Mouse (Mus musculus): ENCODE measurements at regions not wholly inside any gene's neighbourhood (a gene's known extent, or its start where the extent isn't known, plus 50 kb on each side); places are given as distances from the start of the nearest gene placed in this dataset.

DNA sequence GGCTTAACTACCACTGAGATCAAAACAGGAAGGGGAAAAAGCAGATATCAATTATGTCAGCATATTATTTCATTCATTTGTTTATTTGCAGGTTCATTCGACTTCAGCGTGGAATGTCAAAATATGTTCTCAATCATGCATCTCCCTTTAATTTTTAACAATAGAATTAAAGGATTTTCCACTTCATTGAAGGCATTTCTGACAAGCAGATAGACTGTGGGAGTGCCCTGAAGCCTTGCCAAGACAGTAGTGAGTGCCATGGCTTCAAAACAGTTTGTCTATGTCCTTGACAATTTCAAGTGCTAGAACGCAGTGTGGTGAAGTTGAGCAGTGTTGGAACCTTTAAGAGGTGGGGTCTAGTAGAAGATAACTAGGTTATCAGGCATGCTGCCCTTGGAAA lies 412.4 kb upstream of the 4930412O13Rik start:
- Histone ChIP-seq H3K27ac (ENCODE audit: low read depth, low read length) (no peak overlapping the region), H3K4me1 (replicated peaks; ENCODE audit: control insufficient read depth, insufficient read depth, low read length) (no peaks in the 10 kb centered on the region), H3K4me3 (ENCODE audit: low read depth, low read length) (no peak overlapping the region), H3K36me3 (ENCODE audit: control insufficient read depth, insufficient read depth, low read length) (no peaks in the 10 kb centered on the region), H3K9me3 (ENCODE audit: control insufficient read depth, low read length) (no peaks in the 10 kb centered on the region), H3K9ac (ENCODE audit: low read depth, low read length) (no peak overlapping the region), H3K27me3 (ENCODE audit: control insufficient read depth, insufficient read depth, low read length) (no peaks in the 10 kb centered on the region), H3K4me2 (replicated peaks; ENCODE audit: low read depth, low read length) (no peak overlapping the region)
- DNase-seq (ENCODE audit: low spot score) (no peak), ATAC-seq (ENCODE audit: low FRiP score) (no peak)
- WGBS, result 91% methylated on average over 3 of the region's 3 CpGs

DNA sequence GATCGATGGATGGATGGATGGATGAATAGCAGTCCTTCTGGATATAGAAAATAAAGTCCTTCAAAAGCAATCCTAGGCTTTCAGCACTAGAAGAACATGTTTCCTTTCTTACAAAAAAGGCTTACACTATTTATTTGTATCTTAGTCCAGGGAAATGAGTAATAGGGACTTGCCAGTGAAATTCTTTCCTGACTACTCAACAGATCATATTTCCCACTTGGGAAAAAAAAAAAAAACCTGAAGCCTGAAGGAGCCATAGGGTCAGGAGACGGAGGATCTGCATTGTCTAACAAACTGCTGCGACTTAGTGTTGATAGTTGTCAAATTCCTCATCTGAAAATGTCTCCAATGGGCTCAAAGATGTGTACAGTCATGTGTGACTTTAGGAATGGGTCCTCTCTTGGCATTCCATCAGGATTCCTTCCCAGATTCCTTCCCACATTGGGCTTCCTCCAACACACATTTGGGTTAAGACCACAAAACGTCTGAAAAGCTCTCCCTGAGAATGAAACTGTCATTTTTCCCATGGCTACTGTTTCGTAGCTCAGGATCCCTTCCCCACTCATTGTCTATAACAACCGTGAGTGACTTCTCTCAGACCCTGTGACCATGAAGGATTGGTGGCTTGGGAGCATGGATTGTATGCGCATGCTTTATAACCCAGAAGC lies 399.2 kb upstream of the 4930412O13Rik start:
- H3K9ac ChIP-seq (ENCODE audit: low read depth, low read length), result no peak overlapping the region

DNA sequence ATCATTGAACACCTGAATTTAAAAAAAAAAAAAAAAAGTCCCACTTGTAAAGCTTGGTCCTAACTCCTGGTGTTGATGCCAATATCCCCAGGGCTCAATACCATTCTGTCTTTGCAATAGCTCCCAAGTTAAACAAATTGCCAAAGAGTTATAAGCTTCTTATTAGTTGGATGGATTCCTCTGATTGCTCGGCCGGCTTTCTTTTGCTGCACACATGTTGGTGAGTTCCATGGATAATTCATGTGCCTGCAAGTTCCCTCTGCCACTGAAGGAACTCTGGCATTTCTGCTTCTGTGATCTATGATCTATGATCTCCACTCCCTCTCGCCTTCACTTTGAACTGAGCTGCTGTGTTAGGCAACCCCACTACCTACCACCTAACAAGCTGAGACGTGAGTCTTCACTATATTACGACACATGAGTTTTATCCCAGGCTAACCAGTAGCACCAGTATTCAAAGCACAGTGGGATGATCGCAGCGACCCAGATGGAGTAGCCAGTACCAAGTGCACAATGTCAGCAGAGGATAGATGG lies 393.6 kb upstream of the 4930412O13Rik start:
- H3K36me3 ChIP-seq (ENCODE audit: control insufficient read depth, insufficient read depth, low read length), result no peaks in the 10 kb centered on the region
- no peaks in the 10 kb centered on the region for H3K27me3 ChIP-seq (ENCODE audit: control insufficient read depth, insufficient read depth, low read length)
- no peaks in the 10 kb centered on the region for H3K4me1 ChIP-seq (replicated peaks; ENCODE audit: control insufficient read depth, insufficient read depth, low read length)
- no peak overlapping the region for H3K27ac ChIP-seq (ENCODE audit: low read depth, low read length)
- no peaks in the 10 kb centered on the region for H3K9me3 ChIP-seq (ENCODE audit: control insufficient read depth, low read length)
- H3K9ac ChIP-seq (ENCODE audit: low read depth, low read length), result no peak overlapping the region
- ATAC-seq (ENCODE audit: low FRiP score) (no peak), DNase-seq (ENCODE audit: low spot score) (no peak)
- 91% methylated on average over 7 of the region's 7 CpGs for WGBS
- H3K4me3 ChIP-seq (ENCODE audit: low read depth, low read length), result no peak overlapping the region
- H3K4me2 ChIP-seq (replicated peaks; ENCODE audit: low read depth, low read length), result no peak overlapping the region

More for the DNA sequence above, 399.2 kb upstream of the 4930412O13Rik start:
- Histone ChIP-seq H3K9me3 (ENCODE audit: control insufficient read depth, low read length) (no peaks in the 10 kb centered on the region), H3K4me2 (replicated peaks; ENCODE audit: low read depth, low read length) (no peak overlapping the region), H3K4me1 (replicated peaks; ENCODE audit: control insufficient read depth, insufficient read depth, low read length) (no peaks in the 10 kb centered on the region), H3K27ac (ENCODE audit: low read depth, low read length) (no peak overlapping the region), H3K4me3 (ENCODE audit: low read depth, low read length) (no peak overlapping the region), H3K27me3 (ENCODE audit: control insufficient read depth, insufficient read depth, low read length) (no peaks in the 10 kb centered on the region), H3K36me3 (ENCODE audit: control insufficient read depth, insufficient read depth, low read length) (no peaks in the 10 kb centered on the region)
- 75% methylated on average over 7 of the region's 7 CpGs for WGBS
- DNase-seq (ENCODE audit: low spot score) (no peak), ATAC-seq (ENCODE audit: low FRiP score) (no peak)

DNA sequence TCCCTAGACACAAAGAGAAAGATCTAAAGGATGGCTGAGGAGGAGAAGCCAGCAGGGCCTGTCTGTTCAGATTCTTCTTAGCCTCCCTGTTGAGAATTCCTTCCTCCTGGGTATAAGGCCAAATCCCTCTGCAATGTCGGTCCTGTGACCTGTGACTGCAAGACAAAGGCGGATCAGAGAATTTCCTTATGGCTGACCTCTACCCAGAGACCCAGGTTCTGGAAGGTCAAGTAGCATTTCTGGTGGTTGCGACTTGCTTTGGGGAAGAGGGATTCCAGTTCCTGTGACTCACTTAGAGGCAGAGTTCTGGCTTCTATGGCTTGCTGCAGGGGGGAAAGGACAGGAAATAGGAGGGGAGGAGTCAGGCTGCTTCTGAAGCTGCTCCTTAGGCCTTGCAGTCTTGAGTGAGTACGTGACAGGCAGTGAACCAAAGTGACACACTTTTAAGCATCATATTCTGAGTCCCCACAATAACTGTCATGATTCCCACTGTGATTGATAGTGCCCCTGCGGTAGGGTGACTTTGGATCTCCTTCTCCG lies 387.4 kb upstream of the 4930412O13Rik start:
- Histone ChIP-seq H3K9me3 (ENCODE audit: control insufficient read depth, low read length) (no peaks in the 10 kb centered on the region), H3K4me2 (replicated peaks; ENCODE audit: low read depth, low read length) (no peak overlapping the region), H3K36me3 (ENCODE audit: control insufficient read depth, insufficient read depth, low read length) (no peaks in the 10 kb centered on the region), H3K4me3 (ENCODE audit: low read depth, low read length) (no peak overlapping the region), H3K9ac (ENCODE audit: low read depth, low read length) (no peak overlapping the region), H3K4me1 (replicated peaks; ENCODE audit: control insufficient read depth, insufficient read depth, low read length) (no peaks in the 10 kb centered on the region), H3K27ac (ENCODE audit: low read depth, low read length) (no peak overlapping the region), H3K27me3 (ENCODE audit: control insufficient read depth, insufficient read depth, low read length) (no peaks in the 10 kb centered on the region)
- 46% methylated on average over 6 of the region's 6 CpGs for WGBS
- DNase-seq (ENCODE audit: low spot score) (no peak), ATAC-seq (ENCODE audit: low FRiP score) (no peak)

DNA sequence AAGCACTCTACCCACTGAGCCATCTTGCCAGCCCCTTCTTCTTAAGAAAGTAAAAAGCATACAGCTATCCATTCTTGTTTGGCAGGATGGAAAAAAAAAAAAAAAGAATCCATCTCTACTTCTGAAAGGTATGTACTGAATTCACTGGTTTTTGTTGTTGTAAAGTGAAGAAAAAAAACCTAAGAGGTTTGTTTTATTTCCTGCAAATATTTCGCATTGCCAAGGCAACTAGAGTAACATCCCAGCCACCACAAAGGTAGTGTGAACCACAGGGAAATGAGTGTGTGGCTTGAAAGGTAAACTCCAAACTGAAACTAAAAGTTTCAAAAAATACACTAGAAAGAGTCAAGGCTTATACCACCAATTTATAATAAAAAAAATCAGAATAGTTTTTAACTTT lies 361.0 kb upstream of the 4930412O13Rik start:
- ATAC-seq (ENCODE audit: low FRiP score) (no peak), DNase-seq (ENCODE audit: low spot score) (no peak)
- no peaks in the 10 kb centered on the region for H3K4me1 ChIP-seq (replicated peaks; ENCODE audit: control insufficient read depth, insufficient read depth, low read length)
- 87% methylated on average over 1 of the region's 1 CpGs for WGBS
- H3K4me3 ChIP-seq (ENCODE audit: low read depth, low read length), result no peak overlapping the region
- no peaks in the 10 kb centered on the region for H3K36me3 ChIP-seq (ENCODE audit: control insufficient read depth, insufficient read depth, low read length)
- H3K9ac ChIP-seq (ENCODE audit: low read depth, low read length), result no peak overlapping the region
- no peaks in the 10 kb centered on the region for H3K27me3 ChIP-seq (ENCODE audit: control insufficient read depth, insufficient read depth, low read length)
- H3K27ac ChIP-seq (ENCODE audit: low read depth, low read length), result no peak overlapping the region
- H3K4me2 ChIP-seq (replicated peaks; ENCODE audit: low read depth, low read length), result no peak overlapping the region
- no peaks in the 10 kb centered on the region for H3K9me3 ChIP-seq (ENCODE audit: control insufficient read depth, low read length)

DNA sequence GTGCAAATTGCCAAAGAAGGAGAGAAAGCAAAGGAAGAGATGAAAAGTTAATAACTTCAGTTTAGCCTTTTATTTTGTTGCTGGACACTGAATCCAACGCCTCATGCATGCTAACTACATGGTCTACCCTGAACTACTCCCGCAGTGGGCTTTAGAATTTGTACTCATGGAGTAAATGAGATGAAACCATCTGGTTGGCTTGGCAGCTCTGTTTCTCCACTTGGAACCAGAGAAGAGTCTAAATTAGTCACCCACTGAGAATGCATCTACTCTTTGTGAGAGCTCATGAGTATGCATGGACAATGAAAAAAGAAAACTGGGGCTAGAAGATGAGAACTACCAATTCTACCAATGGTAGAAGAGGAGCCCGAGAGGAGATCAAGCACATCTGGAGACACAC lies 355.1 kb upstream of the 4930412O13Rik start:
- Histone ChIP-seq H3K27me3 (ENCODE audit: control insufficient read depth, insufficient read depth, low read length) (no peaks in the 10 kb centered on the region), H3K4me1 (replicated peaks; ENCODE audit: control insufficient read depth, insufficient read depth, low read length) (no peaks in the 10 kb centered on the region), H3K4me3 (ENCODE audit: low read depth, low read length) (no peak overlapping the region), H3K27ac (ENCODE audit: low read depth, low read length) (no peak overlapping the region), H3K4me2 (replicated peaks; ENCODE audit: low read depth, low read length) (no peak overlapping the region), H3K36me3 (ENCODE audit: control insufficient read depth, insufficient read depth, low read length) (no peaks in the 10 kb centered on the region), H3K9me3 (ENCODE audit: control insufficient read depth, low read length) (no peaks in the 10 kb centered on the region), H3K9ac (ENCODE audit: low read depth, low read length) (no peak overlapping the region)
- ATAC-seq (ENCODE audit: low FRiP score) (no peak), DNase-seq (ENCODE audit: low spot score) (no peak)
- 89% methylated on average over 3 of the region's 3 CpGs for WGBS

DNA sequence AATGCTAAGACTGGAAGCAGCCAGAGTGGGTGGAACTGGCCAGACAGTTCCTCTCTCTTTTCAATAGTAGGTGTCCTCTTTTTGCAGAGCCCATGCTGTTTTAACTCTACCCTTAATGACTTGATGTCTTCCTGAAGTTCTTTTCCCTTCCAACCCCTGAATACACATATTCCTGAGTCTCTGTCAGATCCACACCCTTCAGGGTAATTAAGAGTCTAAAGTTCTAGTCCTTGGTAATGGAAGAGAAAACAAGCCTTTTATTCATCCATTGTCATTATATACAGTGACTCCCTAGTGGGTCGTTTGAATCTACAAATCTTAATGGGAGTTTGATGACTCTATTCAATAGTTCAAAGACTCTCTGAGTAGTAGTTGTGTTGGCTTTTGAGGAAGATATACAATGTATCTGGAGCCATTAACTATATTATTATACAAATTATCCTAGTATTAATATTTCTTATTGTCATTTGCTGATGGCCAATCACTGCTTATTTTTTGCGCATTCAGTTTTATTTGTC lies 345.9 kb upstream of the 4930412O13Rik start:
- 82% methylated on average over 2 of the region's 2 CpGs for WGBS
- ATAC-seq (ENCODE audit: low FRiP score), result no peak
- Histone ChIP-seq H3K4me1 (replicated peaks; ENCODE audit: control insufficient read depth, insufficient read depth, low read length) (no peaks in the 10 kb centered on the region), H3K4me2 (replicated peaks; ENCODE audit: low read depth, low read length) (no peak overlapping the region), H3K4me3 (ENCODE audit: low read depth, low read length) (no peak overlapping the region), H3K9me3 (ENCODE audit: control insufficient read depth, low read length) (no peaks in the 10 kb centered on the region), H3K36me3 (ENCODE audit: control insufficient read depth, insufficient read depth, low read length) (no peaks in the 10 kb centered on the region), H3K9ac (ENCODE audit: low read depth, low read length) (no peak overlapping the region), H3K27ac (ENCODE audit: low read depth, low read length) (no peak overlapping the region), H3K27me3 (ENCODE audit: control insufficient read depth, insufficient read depth, low read length) (no peaks in the 10 kb centered on the region)
- no peak for DNase-seq (ENCODE audit: low spot score)

DNA sequence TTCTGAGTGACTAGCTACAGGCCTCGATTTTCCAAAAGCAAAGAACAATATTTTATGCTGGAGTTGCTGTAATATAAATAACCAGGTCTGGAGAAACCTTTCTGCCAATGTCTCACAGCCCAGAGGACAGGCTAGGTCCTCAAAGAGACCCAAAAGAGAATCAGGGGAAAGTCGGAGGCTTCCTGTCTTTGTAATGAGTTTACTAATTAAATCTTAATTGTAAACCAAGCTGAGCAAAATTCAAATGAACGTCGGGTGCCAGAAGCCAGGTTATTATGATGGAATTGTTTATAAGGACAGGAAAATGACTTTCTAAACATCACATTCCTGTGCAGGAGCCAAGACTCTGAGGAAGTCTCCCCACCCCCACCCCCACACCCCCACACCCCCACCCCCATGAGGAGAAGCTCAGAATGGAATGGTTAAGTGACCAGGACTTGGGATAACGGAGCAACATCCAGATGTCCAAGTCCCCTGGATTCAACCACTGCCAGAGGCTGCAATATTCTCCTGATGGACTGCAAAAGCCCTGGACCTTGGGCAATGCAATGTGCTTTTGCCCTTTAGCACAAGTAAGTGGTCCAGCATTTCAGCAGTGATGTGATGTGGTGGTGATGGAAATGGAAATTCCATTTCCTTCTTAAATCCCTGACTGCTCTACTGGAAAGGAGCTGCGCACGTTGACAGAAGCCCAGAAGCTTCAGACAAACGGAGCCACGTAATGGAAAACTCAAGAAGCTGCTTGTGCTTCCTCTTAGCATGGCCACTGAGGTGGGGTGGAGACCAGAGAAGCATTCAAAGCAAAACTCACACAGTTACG lies 333.1 kb upstream of the 4930412O13Rik start:
- Histone ChIP-seq H3K9me3 (ENCODE audit: control insufficient read depth, low read length) (no peaks in the 10 kb centered on the region), H3K27me3 (ENCODE audit: control insufficient read depth, insufficient read depth, low read length) (no peaks in the 10 kb centered on the region), H3K27ac (ENCODE audit: low read depth, low read length) (no peak overlapping the region), H3K9ac (ENCODE audit: low read depth, low read length) (no peak overlapping the region), H3K4me3 (ENCODE audit: low read depth, low read length) (no peak overlapping the region), H3K4me1 (replicated peaks; ENCODE audit: control insufficient read depth, insufficient read depth, low read length) (no peaks in the 10 kb centered on the region), H3K36me3 (ENCODE audit: control insufficient read depth, insufficient read depth, low read length) (no peaks in the 10 kb centered on the region), H3K4me2 (replicated peaks; ENCODE audit: low read depth, low read length) (no peak overlapping the region)
- ATAC-seq (ENCODE audit: low FRiP score) (no peak), DNase-seq (ENCODE audit: low spot score) (no peak)
- 86% methylated on average over 10 of the region's 10 CpGs for WGBS
